Mouse (Mus musculus) ES-Bruce4 (cell line): ENCODE data around the gene Zc3h8. TPM values are rescaled to one million over a fixed set of nuclear protein-coding genes. Genes with fewer than 3 reads are reported as not detected.

Experiments used
- H3K27ac ChIP-seq: 2 replicates; pipeline ENCODE4 v1.5.1; 2012; ENCODE audit warnings: low read length, inconsistent platforms; ENCODE audit not compliant: insufficient read depth
- H3K27me3 ChIP-seq: 2 replicates; pipeline ENCODE4 v1.6.1; 2012; ENCODE audit warnings: mild to moderate bottlenecking, low read length, inconsistent platforms; ENCODE audit not compliant: control insufficient read depth, poor library complexity, insufficient read depth, severe bottlenecking
- H3K36me3 ChIP-seq: 2 replicates; pipeline ENCODE4 v1.6.1; 2012; ENCODE audit warnings: inconsistent platforms, mild to moderate bottlenecking, low read length, moderate library complexity; ENCODE audit not compliant: control insufficient read depth, poor library complexity, insufficient read depth, severe bottlenecking
- H3K4me1 ChIP-seq: one replicate; pipeline ENCODE4 v1.8.1; 2011; ENCODE audit warnings: low read length; ENCODE audit not compliant: control insufficient read depth, insufficient read depth
- H3K4me3 ChIP-seq: 2 replicates; pipeline ENCODE4 v1.5.1; 2011; ENCODE audit warnings: low read depth, mild to moderate bottlenecking, low read length
- H3K9ac ChIP-seq: 2 replicates; pipeline ENCODE4 v1.6.1; 2012; ENCODE audit warnings: low read depth, mild to moderate bottlenecking, inconsistent platforms; ENCODE audit not compliant: poor library complexity, severe bottlenecking
- H3K9me3 ChIP-seq: replicated peaks from 2 replicates; pipeline ENCODE4 v1.6.1; 2012; ENCODE audit warnings: mild to moderate bottlenecking, low read length, inconsistent platforms; ENCODE audit not compliant: control insufficient read depth, poor library complexity, insufficient read depth, severe bottlenecking
- CTCF ChIP-seq: IDR thresholded peaks from one replicate; pipeline ENCODE4 v1.8.1; 2011; ENCODE audit warnings: low read depth, low read length
- EP300 ChIP-seq: IDR thresholded peaks from 2 replicates; pipeline ENCODE4 v1.6.1; 2011; ENCODE audit warnings: low read depth, low read length; ENCODE audit not compliant: insufficient read depth
- POLR2A ChIP-seq: IDR thresholded peaks from one replicate; pipeline ENCODE4 v1.8.1; 2011; ENCODE audit warnings: low read length; ENCODE audit not compliant: insufficient read depth
- polyA plus RNA-seq: library from polyadenylated mRNA; stranded (reverse); fragments of >200 nt; gene quantifications from 2 replicates; pipeline ENCODE4 v1.2.4, GENCODE M21; 2011; ENCODE audit warnings: low read depth; ENCODE audit not compliant: missing spikeins, insufficient read depth, insufficient read length

The Zc3h8 gene
- polyA plus RNA-seq, 1 experiment: 13.1 TPM

- H3K36me3 ChIP-seq: no peaks in the 10 kb centered on the region
- H3K27me3 ChIP-seq: no peaks in the 10 kb centered on the region
- peak within 1 kb of the TSS; percentile 96 for H3K9ac ChIP-seq
- H3K9me3 ChIP-seq: no peaks in the 10 kb centered on the region
- peak within 1 kb of the TSS; percentile 87 for H3K27ac ChIP-seq
- peaks cover 2% of the 10 kb centered on the region for H3K4me1 ChIP-seq
- no peak for TF ChIP-seq POLR2A
- no peak for TF ChIP-seq CTCF
- no peak for TF ChIP-seq EP300
- H3K4me3 ChIP-seq: peak within 1 kb of the TSS; percentile 84
Measured at GRCm38 (mm10) chr2:128967661-128968441, 24.0 kb upstream of the Zc3h8 start, which contains the start of gene Gm10762. Gene Gm10762, minus strand, starts transcription at chr2:128967725.

GRCm38 (mm10) chr2:128966641-128967580 lies 23.0 kb upstream of the Zc3h8 start, which contains the start of gene Zc3h6:
Gene Zc3h6, plus strand, starts transcription at chr2:128967402.
- Histone ChIP-seq H3K4me3 (peak within 1 kb of the TSS; percentile 84), H3K9me3 (no peaks in the 10 kb centered on the region), H3K27ac (peak within 1 kb of the TSS; percentile 87), H3K27me3 (no peaks in the 10 kb centered on the region), H3K4me1 (peaks cover 2% of the 10 kb centered on the region), H3K9ac (peak within 1 kb of the TSS; percentile 96), H3K36me3 (no peaks in the 10 kb centered on the region)
- TF ChIP-seq EP300 (no peak), POLR2A (peak; percentile 59)

- Histone ChIP-seq H3K36me3 (no peaks in the 10 kb centered on the region), H3K4me1 (peaks cover 2% of the 10 kb centered on the region), H3K4me3 (no peak overlapping the region; the same call in 1 of the 2 replicates), H3K9me3 (no peaks in the 10 kb centered on the region), H3K9ac (0 out of 2 replicates have a peak overlapping the region, but pooled peaks have one; percentile 96), H3K27me3 (no peaks in the 10 kb centered on the region), H3K27ac (no peak overlapping the region)
- TF ChIP-seq POLR2A (no peak), EP300 (no peak), CTCF (no peak)
Measured at GRCm38 (mm10) chr2:128966236-128966635, 22.4 kb upstream of the Zc3h8 start.

- peak overlapping the region; percentile 25 for H3K27ac ChIP-seq
- H3K9me3 ChIP-seq: no peaks in the 10 kb centered on the region
- H3K36me3 ChIP-seq: no peaks in the 10 kb centered on the region
- H3K27me3 ChIP-seq: no peaks in the 10 kb centered on the region
- no peak overlapping the region for H3K4me3 ChIP-seq
- H3K4me1 ChIP-seq: peaks cover 2% of the 10 kb centered on the region
- H3K9ac ChIP-seq: no peak overlapping the region
- TF ChIP-seq POLR2A: no peak
- no peak for TF ChIP-seq CTCF
- TF ChIP-seq EP300: no peak
Measured at GRCm38 (mm10) chr2:128965505-128966105, 21.7 kb upstream of the Zc3h8 start.

- no peaks in the 10 kb centered on the region for H3K27me3 ChIP-seq
- no peak overlapping the region for H3K27ac ChIP-seq
- no peaks in the 10 kb centered on the region for H3K9me3 ChIP-seq
- H3K4me1 ChIP-seq: no peaks in the 10 kb centered on the region
- TF ChIP-seq CTCF: no peak
- TF ChIP-seq POLR2A: no peak
- TF ChIP-seq EP300: no peak
- H3K4me3 ChIP-seq: no peak overlapping the region
- H3K36me3 ChIP-seq: no peaks in the 10 kb centered on the region
- H3K9ac ChIP-seq: no peak overlapping the region
Measured at GRCm38 (mm10) chr2:128954186-128954585, 10.3 kb upstream of the Zc3h8 start.
